Mouse (Mus musculus): ENCODE measurements around the gene D10Wsu102e. TPM values are rescaled to one million over a fixed set of nuclear protein-coding genes. Genes with fewer than 3 reads are reported as not detected.
"Not testable (repeated sequence)": the region's sequence is repeated elsewhere in the genome, so short reads cannot be mapped to it uniquely, and the experiment has no call there.

D10Wsu102e gene
- polyA plus RNA-seq, 1 experiment from 2014 or later = 0.58 TPM

GRCm38 (mm10) chr10:83508962-83509660 lies 149.1 kb downstream of the D10Wsu102e start:
- H3K9me3 ChIP-seq (ENCODE audit: control insufficient read depth, low read length) = no peaks in the 10 kb centered on the region
- H3K4me3 ChIP-seq (ENCODE audit: low read length) = no peak overlapping the region
- no peak overlapping the region for H3K9ac ChIP-seq (ENCODE audit: low read length)
- WGBS = 62% methylated on average over 8 of the region's 8 CpGs
- no peaks in the 10 kb centered on the region for H3K4me1 ChIP-seq (replicated peaks; ENCODE audit: control insufficient read depth, insufficient read depth, low read length)
- no peaks in the 10 kb centered on the region for H3K27me3 ChIP-seq (ENCODE audit: control insufficient read depth, insufficient read depth, low read depth, low read length)
- H3K27ac ChIP-seq (ENCODE audit: low read length) = no peak overlapping the region
- ATAC-seq (ENCODE audit: low read depth) = no peak
- no peak overlapping the region for H3K4me2 ChIP-seq (ENCODE audit: low read depth, low read length)
- H3K36me3 ChIP-seq (ENCODE audit: control insufficient read depth, insufficient read depth, low read length) = no peaks in the 10 kb centered on the region

DNA sequence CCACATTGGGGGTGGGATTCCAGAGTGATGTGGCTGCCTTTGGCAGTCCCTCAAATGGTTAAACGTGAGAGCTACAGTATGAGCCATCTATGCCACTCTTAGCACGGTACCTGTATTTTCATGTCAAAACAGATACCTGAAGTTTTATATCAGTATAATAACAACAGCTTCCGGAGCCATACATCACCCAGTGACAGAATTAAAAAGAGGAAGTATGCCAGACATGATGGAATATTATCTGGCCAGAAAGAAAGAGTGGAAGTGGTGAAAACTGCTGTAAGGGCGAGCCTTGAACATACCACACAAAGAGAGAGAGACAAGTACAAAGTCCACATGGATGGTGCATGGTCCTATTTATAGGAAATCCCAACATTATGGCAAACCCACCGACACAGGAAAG lies 151.3 kb downstream of the D10Wsu102e start:
- H3K36me3 ChIP-seq (ENCODE audit: control insufficient read depth, insufficient read depth, low read length) = no peaks in the 10 kb centered on the region

GRCm38 (mm10) chr10:83513736-83514135 lies 153.7 kb downstream of the D10Wsu102e start:
- Histone ChIP-seq H3K36me3 (ENCODE audit: control insufficient read depth, insufficient read depth, low read length) (no peaks in the 10 kb centered on the region), H3K4me2 (ENCODE audit: low read depth, low read length) (no peak overlapping the region)
- 80% methylated on average over 8 of the region's 8 CpGs for WGBS

More for the DNA sequence above, 151.3 kb downstream of the D10Wsu102e start:
- H3K27me3 ChIP-seq (ENCODE audit: control insufficient read depth, insufficient read depth, low read depth, low read length) = no peaks in the 10 kb centered on the region
- no peak overlapping the region for H3K4me2 ChIP-seq (ENCODE audit: low read depth, low read length)
- H3K4me3 ChIP-seq (ENCODE audit: low read length) = no peak overlapping the region
- no peaks in the 10 kb centered on the region for H3K9me3 ChIP-seq (ENCODE audit: control insufficient read depth, low read length)
- H3K9ac ChIP-seq (ENCODE audit: low read length) = no peak overlapping the region
- WGBS = 69% methylated on average over 5 of the region's 5 CpGs
- H3K27ac ChIP-seq (ENCODE audit: low read length) = no peak overlapping the region
- no peak for ATAC-seq (ENCODE audit: low read depth)
- H3K4me1 ChIP-seq (replicated peaks; ENCODE audit: control insufficient read depth, insufficient read depth, low read length) = no peaks in the 10 kb centered on the region

GRCm38 (mm10) chr10:83520990-83521389 lies 161.0 kb downstream of the D10Wsu102e start:
- WGBS = 76% methylated on average over 4 of the region's 4 CpGs

More at GRCm38 (mm10) chr10:83513736-83514135, 153.7 kb downstream of the D10Wsu102e start:
- Histone ChIP-seq H3K27me3 (ENCODE audit: control insufficient read depth, insufficient read depth, low read depth, low read length) (no peaks in the 10 kb centered on the region), H3K27ac (ENCODE audit: low read length) (no peak overlapping the region), H3K4me3 (ENCODE audit: low read length) (no peak overlapping the region), H3K9me3 (ENCODE audit: control insufficient read depth, low read length) (no peaks in the 10 kb centered on the region), H3K9ac (ENCODE audit: low read length) (no peak overlapping the region), H3K4me1 (replicated peaks; ENCODE audit: control insufficient read depth, insufficient read depth, low read length) (no peaks in the 10 kb centered on the region)
- no peak for ATAC-seq (ENCODE audit: low read depth)

GRCm38 (mm10) chr10:83524238-83524637 lies 164.2 kb downstream of the D10Wsu102e start:
- ATAC-seq (ENCODE audit: low read depth); H3K27me3 ChIP-seq (ENCODE audit: control insufficient read depth, insufficient read depth, low read depth, low read length); H3K36me3 ChIP-seq (ENCODE audit: control insufficient read depth, insufficient read depth, low read length); H3K4me1 ChIP-seq (replicated peaks; ENCODE audit: control insufficient read depth, insufficient read depth, low read length); H3K4me2 ChIP-seq (ENCODE audit: low read depth, low read length); H3K27ac ChIP-seq (ENCODE audit: low read length); H3K9ac ChIP-seq (ENCODE audit: low read length); H3K9me3 ChIP-seq (ENCODE audit: control insufficient read depth, low read length); H3K4me3 ChIP-seq (ENCODE audit: low read length): not testable (repeated sequence)

More at GRCm38 (mm10) chr10:83520990-83521389, 161.0 kb downstream of the D10Wsu102e start:
- Histone ChIP-seq H3K4me3 (ENCODE audit: low read length) (no peak overlapping the region), H3K4me1 (replicated peaks; ENCODE audit: control insufficient read depth, insufficient read depth, low read length) (no peaks in the 10 kb centered on the region), H3K27me3 (ENCODE audit: control insufficient read depth, insufficient read depth, low read depth, low read length) (no peaks in the 10 kb centered on the region), H3K27ac (ENCODE audit: low read length) (no peak overlapping the region), H3K9ac (ENCODE audit: low read length) (no peak overlapping the region), H3K4me2 (ENCODE audit: low read depth, low read length) (no peak overlapping the region), H3K9me3 (ENCODE audit: control insufficient read depth, low read length) (no peaks in the 10 kb centered on the region), H3K36me3 (ENCODE audit: control insufficient read depth, insufficient read depth, low read length) (no peaks in the 10 kb centered on the region)
- ATAC-seq (ENCODE audit: low read depth) = no peak

- WGBS = 83% methylated on average over 6 of the region's 6 CpGs
- H3K4me2 ChIP-seq (ENCODE audit: low read depth, low read length) = no peak overlapping the region
Observed at GRCm38 (mm10) chr10:83530384-83530967, 170.5 kb downstream of the D10Wsu102e start.

DNA sequence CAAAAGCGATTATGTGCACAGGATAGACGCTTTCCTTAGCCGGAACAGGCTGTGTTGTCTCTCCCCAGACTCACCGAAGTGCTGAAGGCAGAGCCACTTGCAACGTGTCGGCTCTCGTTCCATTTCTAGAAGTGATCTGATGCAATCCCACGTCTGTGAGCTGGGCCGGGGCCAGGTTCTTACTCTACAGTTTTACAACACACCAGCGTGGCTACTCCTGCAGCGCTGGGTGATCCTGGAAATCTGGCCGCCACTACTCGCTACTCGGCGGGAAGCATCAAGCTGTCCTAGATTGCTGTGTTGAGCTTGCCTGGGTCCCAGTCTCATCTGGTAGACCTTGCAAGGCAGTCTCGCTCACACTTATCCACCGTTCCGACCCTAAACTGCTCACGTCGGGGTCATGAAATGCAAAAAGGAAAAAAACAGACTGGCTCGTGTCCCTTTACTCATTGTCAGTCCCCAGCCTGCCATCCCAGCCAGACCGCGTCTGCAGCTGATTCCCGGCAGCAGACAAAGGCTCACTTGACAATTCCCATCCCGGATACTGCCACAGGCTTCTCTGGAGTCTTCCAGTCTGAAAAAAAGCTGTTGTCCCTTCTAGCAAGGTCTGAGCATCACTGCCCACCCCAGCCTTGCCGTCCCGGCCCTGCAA lies 173.4 kb downstream of the D10Wsu102e start:
- Histone ChIP-seq H3K4me1 (replicated peaks; ENCODE audit: control insufficient read depth, insufficient read depth, low read length) (peaks cover 13% of the 10 kb centered on the region; the same call in 1 of the 2 replicates), H3K4me3 (ENCODE audit: low read length) (peak overlapping the region; percentile 43), H3K4me2 (ENCODE audit: low read depth, low read length) (peak overlapping the region; percentile 75), H3K9me3 (ENCODE audit: control insufficient read depth, low read length) (no peaks in the 10 kb centered on the region), H3K27ac (ENCODE audit: low read length) (no peak overlapping the region), H3K9ac (ENCODE audit: low read length) (peak overlapping the region; percentile 52), H3K36me3 (ENCODE audit: control insufficient read depth, insufficient read depth, low read length) (no peaks in the 10 kb centered on the region), H3K27me3 (ENCODE audit: control insufficient read depth, insufficient read depth, low read depth, low read length) (no peaks in the 10 kb centered on the region; the same call in 1 of the 2 replicates)
- under 1% methylated on average over 27 of the region's 27 CpGs for WGBS
- peak; percentile 83 for ATAC-seq (ENCODE audit: low read depth)

More at GRCm38 (mm10) chr10:83530384-83530967, 170.5 kb downstream of the D10Wsu102e start:
- no peak for ATAC-seq (ENCODE audit: low read depth)
- Histone ChIP-seq H3K27ac (ENCODE audit: low read length) (no peak overlapping the region), H3K9ac (ENCODE audit: low read length) (no peak overlapping the region), H3K4me3 (ENCODE audit: low read length) (no peak overlapping the region), H3K4me1 (replicated peaks; ENCODE audit: control insufficient read depth, insufficient read depth, low read length) (peaks cover 13% of the 10 kb centered on the region; the same call in 1 of the 2 replicates), H3K36me3 (ENCODE audit: control insufficient read depth, insufficient read depth, low read length) (no peaks in the 10 kb centered on the region), H3K9me3 (ENCODE audit: control insufficient read depth, low read length) (no peaks in the 10 kb centered on the region), H3K27me3 (ENCODE audit: control insufficient read depth, insufficient read depth, low read depth, low read length) (no peaks in the 10 kb centered on the region)

GRCm38 (mm10) chr10:83533910-83534283 lies 173.9 kb downstream of the D10Wsu102e start, which contains the start of gene Aldh1l2:
Aldh1l2 (minus strand) TSS chr10:83534140.
- Histone ChIP-seq H3K4me1 (replicated peaks; ENCODE audit: control insufficient read depth, insufficient read depth, low read length) (peaks cover 13% of the 10 kb centered on the region; the same call in 1 of the 2 replicates), H3K27ac (ENCODE audit: low read length) (no peak within 1 kb of the TSS), H3K4me3 (ENCODE audit: low read length) (peak within 1 kb of the TSS; percentile 43), H3K4me2 (ENCODE audit: low read depth, low read length) (peak within 1 kb of the TSS; percentile 75), H3K9me3 (ENCODE audit: control insufficient read depth, low read length) (no peaks in the 10 kb centered on the region), H3K9ac (ENCODE audit: low read length) (peak within 1 kb of the TSS; percentile 52), H3K36me3 (ENCODE audit: control insufficient read depth, insufficient read depth, low read length) (no peaks in the 10 kb centered on the region), H3K27me3 (ENCODE audit: control insufficient read depth, insufficient read depth, low read depth, low read length) (no peaks in the 10 kb centered on the region; the same call in 1 of the 2 replicates)
- ATAC-seq (ENCODE audit: low read depth) = peak; percentile 95
- WGBS = under 1% methylated on average over 21 of the region's 21 CpGs

DNA sequence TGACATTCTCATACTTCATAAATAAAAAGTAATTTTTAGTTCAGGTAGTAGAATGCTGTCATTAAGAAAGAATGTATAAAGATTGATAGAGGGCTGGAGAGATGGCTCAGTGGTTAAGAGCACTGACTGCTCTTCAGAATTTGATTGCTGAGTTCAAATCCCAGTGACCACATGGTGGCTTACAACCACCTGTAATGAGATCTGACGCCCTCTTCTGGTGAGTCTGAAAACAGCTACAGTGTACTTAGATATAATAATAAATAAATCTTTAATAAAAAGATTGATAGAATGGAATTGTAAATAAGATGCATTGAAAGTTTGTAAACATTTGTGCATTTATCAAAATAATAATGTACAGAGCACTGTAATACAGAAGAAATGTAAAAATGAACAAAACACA lies 176.4 kb downstream of the D10Wsu102e start:
- H3K27ac ChIP-seq (ENCODE audit: low read length) = no peak overlapping the region
- H3K9me3 ChIP-seq (ENCODE audit: control insufficient read depth, low read length) = no peaks in the 10 kb centered on the region
- 4% methylated on average over 1 of the region's 1 CpGs for WGBS
- H3K27me3 ChIP-seq (ENCODE audit: control insufficient read depth, insufficient read depth, low read depth, low read length) = no peaks in the 10 kb centered on the region; the same call in 1 of the 2 replicates
- H3K4me3 ChIP-seq (ENCODE audit: low read length) = no peak overlapping the region
- H3K36me3 ChIP-seq (ENCODE audit: control insufficient read depth, insufficient read depth, low read length) = no peaks in the 10 kb centered on the region
- H3K4me2 ChIP-seq (ENCODE audit: low read depth, low read length) = no peak overlapping the region
- H3K4me1 ChIP-seq (replicated peaks; ENCODE audit: control insufficient read depth, insufficient read depth, low read length) = peaks cover 13% of the 10 kb centered on the region; the same call in 1 of the 2 replicates
- ATAC-seq (ENCODE audit: low read depth) = no peak
- H3K9ac ChIP-seq (ENCODE audit: low read length) = no peak overlapping the region
